8 mouse cellular contexts compared by ENCODE assay signal in the genomic region with DNA sequence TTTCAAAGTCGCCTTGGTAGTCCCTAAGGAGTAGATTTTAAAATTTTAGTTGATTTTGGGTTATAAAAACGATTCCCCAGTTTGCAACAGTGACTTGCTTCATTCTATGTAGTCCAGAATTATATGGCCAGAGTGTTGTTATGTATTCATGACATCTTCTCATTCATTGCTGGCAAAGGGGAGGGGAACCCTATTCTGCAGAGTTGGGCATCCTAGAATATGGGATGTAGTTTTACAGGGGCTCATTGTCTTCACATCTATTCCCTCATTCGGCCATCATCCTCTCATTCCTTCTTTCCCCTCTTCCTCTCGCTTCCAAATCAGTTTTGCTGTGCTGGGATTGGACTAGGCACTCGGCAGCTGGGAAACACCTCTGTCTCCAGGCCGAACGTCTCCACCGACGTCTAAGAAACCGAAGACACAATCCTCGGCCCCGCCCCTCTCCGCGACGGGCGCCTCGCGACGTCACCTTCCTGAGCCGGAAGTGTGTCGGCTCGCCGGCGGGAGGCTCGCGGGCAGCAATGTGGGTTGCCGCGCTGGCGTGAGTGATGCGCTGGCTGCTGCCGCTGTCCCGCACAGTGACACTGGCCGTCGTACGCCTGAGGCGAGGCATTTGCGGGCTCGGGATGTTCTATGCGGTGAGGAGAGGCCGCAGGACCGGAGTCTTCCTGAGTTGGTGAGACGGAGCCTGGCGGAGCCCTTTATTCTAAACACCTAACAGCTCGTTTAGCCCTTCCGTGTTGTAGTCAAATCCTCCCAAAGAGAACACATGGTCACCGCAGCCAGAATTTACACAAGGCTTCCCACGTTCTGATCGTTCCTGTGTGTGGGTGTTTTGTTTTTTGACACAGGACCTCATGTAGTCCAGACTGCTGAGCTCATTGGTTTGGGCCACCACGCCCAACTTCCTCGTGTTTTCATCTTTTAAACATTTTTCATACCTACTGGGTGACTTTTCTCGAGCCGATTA. TPM values are rescaled to one million over a fixed set of nuclear protein-coding genes. Genes with fewer than 3 reads are reported as not detected.
DNase-seq lines count a peak whose midpoint lies in the region; ATAC-seq lines count a peak whose summit lies in the region.

A gene (plus strand): TSS at position 462 of the 970 bp plus-strand sequence.

- H3K9me3 ChIP-seq in forebrain, embryonic 10.5 days, result no peaks in the 10 kb centered on the region
- no peaks in the 10 kb centered on the region for H3K9me3 ChIP-seq in heart, embryonic 14.5 days (ENCODE audit: control insufficient read depth, low read length)
- no peaks in the 10 kb centered on the region for H3K9me3 ChIP-seq in liver, embryonic 12.5 days (replicated peaks)

- peak; percentile 64 for ATAC-seq in heart, embryonic 14.5 days (ENCODE audit: insufficient number of reproducible peaks, insufficient read depth, low FRiP score, low read depth)
- ATAC-seq in liver, embryonic 12.5 days, result peak; percentile 92

- WGBS in forebrain, embryonic 10.5 days, result 2% methylated on average over 52 of the region's 52 CpGs
- 2% methylated on average over 52 of the region's 52 CpGs for WGBS in heart, embryonic 14.5 days
- WGBS in liver, embryonic 12.5 days (ENCODE audit: insufficient replicate concordance), result 3% methylated on average over 52 of the region's 52 CpGs

- H3K4me1 ChIP-seq in forebrain, embryonic 10.5 days, result peaks cover 11% of the 10 kb centered on the region
- H3K4me1 ChIP-seq in heart, embryonic 14.5 days (ENCODE audit: control insufficient read depth in 2 of 2, insufficient read depth in 2 of 2, low read length in 2 of 2), result peaks cover 4 to 9% of the 10 kb centered on the region in 2 experiments
- peaks cover 16% of the 10 kb centered on the region for H3K4me1 ChIP-seq in liver, embryonic 12.5 days

- H3K36me3 ChIP-seq in forebrain, embryonic 10.5 days (replicated peaks), result peaks cover 26% of the 10 kb centered on the region
- peaks cover 23% of the 10 kb centered on the region for H3K36me3 ChIP-seq in heart, embryonic 14.5 days (ENCODE audit: control insufficient read depth, insufficient read depth, low read length)
- peaks cover 26% of the 10 kb centered on the region for H3K36me3 ChIP-seq in liver, embryonic 12.5 days
- peaks cover 5% of the 10 kb centered on the region; the same call in 1 of the 2 replicates for H3K36me3 ChIP-seq in splenic B cell, adult 2 months (ENCODE audit: control insufficient read depth, insufficient read depth, low read length, poor library complexity, severe bottlenecking)

- DNase-seq in CD8-positive naive resting alpha-beta T cell, adult 2 months (ENCODE audit: low read depth in 2 of 2, low spot score in 2 of 2), result peak; percentile 78 to 86
- DNase-seq in c-Kit-positive CD71-negative TER-119-negative erythroid progenitor cells, embryonic 14.5 days (ENCODE audit: low read depth), result peak; percentile 82
- peak; percentile 88 for DNase-seq in forebrain, embryonic 10.5 days (ENCODE audit: extremely low spot score, low spot score)
- DNase-seq in kidney, postnatal 14 days, result peak; percentile 93
- peak; percentile 91 for DNase-seq in naive thymus-derived CD4-positive, alpha-beta T cell, adult 2 months (ENCODE audit: low read depth)
- peak; percentile 88 for DNase-seq in splenic B cell, adult 2 months (ENCODE audit: low read depth, low spot score)

- H3K27me3 ChIP-seq in forebrain, embryonic 10.5 days (ENCODE audit: poor library complexity, severe bottlenecking), result no peaks in the 10 kb centered on the region
- H3K27me3 ChIP-seq in heart, embryonic 14.5 days (ENCODE audit: control insufficient read depth, insufficient read depth, low read length), result no peaks in the 10 kb centered on the region
- H3K27me3 ChIP-seq in liver, embryonic 12.5 days (replicated peaks), result peaks cover 11% of the 10 kb centered on the region; the same call in 1 of the 2 replicates
- H3K27me3 ChIP-seq in splenic B cell, adult 2 months (ENCODE audit: control insufficient read depth, insufficient read depth, low read length, poor library complexity, severe bottlenecking), result no peaks in the 10 kb centered on the region

- H3K9ac ChIP-seq in heart, embryonic 14.5 days (ENCODE audit: low read length), result peak within 1 kb of the TSS; percentile 81
- H3K9ac ChIP-seq in liver, embryonic 12.5 days, result peak within 1 kb of the TSS; percentile 80

- H3K27ac ChIP-seq in forebrain, embryonic 10.5 days, result peak within 1 kb of the TSS; percentile 85
- H3K27ac ChIP-seq in heart, embryonic 14.5 days (replicated peaks in 1 of 2; ENCODE audit: control insufficient read depth in 1 of 2, insufficient read depth in 1 of 2, low read depth in 2 of 2, low read length in 2 of 2), result peak within 1 kb of the TSS; percentile 44 to 73; a peak in 3 of 4 replicates
- H3K27ac ChIP-seq in liver, embryonic 12.5 days, result peak within 1 kb of the TSS; percentile 55; the same call in 1 of the 2 replicates

- H3K4me2 ChIP-seq in heart, embryonic 14.5 days (ENCODE audit: low read length), result peak within 1 kb of the TSS; percentile 85
- H3K4me2 ChIP-seq in liver, embryonic 12.5 days, result peak within 1 kb of the TSS; percentile 80

- peak within 1 kb of the TSS; percentile 88 for H3K4me3 ChIP-seq in forebrain, embryonic 10.5 days
- H3K4me3 ChIP-seq in heart, embryonic 14.5 days (ENCODE audit: control insufficient read depth in 1 of 2, insufficient read depth in 1 of 2, low read depth in 1 of 2, low read length in 2 of 2), result peak within 1 kb of the TSS; percentile 82 to 91
- H3K4me3 ChIP-seq in liver, embryonic 12.5 days, result peak within 1 kb of the TSS; percentile 88

RNA-seq across cellular contexts. Expression of the gene that starts here (rescaled TPM):
- polyA plus RNA-seq in forebrain, embryonic 10.5 days (2016; fragmentation: Nextera tagmentation; extraction: Ambion mirVana), result 33.6 and 37.1 TPM in 2 replicates
- 15.2 and 16.0 TPM in 2 replicates for polyA plus RNA-seq in heart, embryonic 14.5 days (2014; fragmentation: Nextera tagmentation; extraction: Ambion mirVana)
- polyA plus RNA-seq in liver, embryonic 12.5 days (2016; fragmentation: Nextera tagmentation; extraction: Ambion mirVana), result 17.9 and 19.2 TPM in 2 replicates

Comparison
In these comparisons a context has a peak if more than half of its experiments do, and no peak if none do; other contexts are left out.
1. Peak in every context shown above with its lines: DNase-seq, ATAC-seq, H3K4me3 ChIP-seq and H3K27ac ChIP-seq.